Mouse (Mus musculus) heart, postnatal 0 days (tissue): Measurements from ENCODE around the gene Gm49391. TPM values are rescaled to one million over a fixed set of nuclear protein-coding genes. Genes with fewer than 3 reads are reported as not detected.
A peak's percentile ranks its signal among the peaks of the same experiment; 100 is the strongest.

Source experiments
- ATAC-seq: fragments of 200-750 bp; cut with Nextera tagmentation; 2 replicates; pipeline ENCODE4 v1.8.0; 2017; ENCODE audit warnings: low read depth, moderate number of reproducible peaks, moderate library complexity; ENCODE audit not compliant: insufficient read depth
- DNase-seq: peaks from one replicate; pipeline ENCODE4 v3.0.0-alpha.2; 2016; ENCODE audit warnings: low spot score
- H3K27ac ChIP-seq: fragments of 300-500 bp; sonication (generic); 2 replicates; pipeline ENCODE4 v1.5.1; 2014; ENCODE audit warnings: low read depth, mild to moderate bottlenecking
- H3K27me3 ChIP-seq: fragments of 300-500 bp; sonication (generic); 2 replicates; pipeline ENCODE4 v1.6.1; 2014; ENCODE audit warnings: low read length, mixed read lengths; ENCODE audit not compliant: control insufficient read depth, insufficient read depth
- H3K36me3 ChIP-seq: fragments of 300-500 bp; sonication (generic); replicated peaks from 2 replicates; pipeline ENCODE4 v1.6.1; 2014; ENCODE audit warnings: low read length, mixed read lengths; ENCODE audit not compliant: control insufficient read depth, insufficient read depth
- H3K4me1 ChIP-seq: fragments of 300-500 bp; sonication (generic); 2 replicates; pipeline ENCODE4 v1.6.1; 2014; ENCODE audit warnings: antibody characterized with exemption; ENCODE audit not compliant: control insufficient read depth, insufficient read depth
- H3K4me2 ChIP-seq: fragments of 300-500 bp; sonication (generic); 2 replicates; pipeline ENCODE4 v1.6.1; 2014; ENCODE audit warnings: low read depth, mild to moderate bottlenecking, low read length, moderate library complexity
- H3K4me3 ChIP-seq: fragments of 300-500 bp; sonication (generic); 2 replicates; pipeline ENCODE4 v1.5.1; 2014; ENCODE audit warnings: low read depth, low read length
- H3K9ac ChIP-seq: fragments of 300-500 bp; sonication (generic); replicated peaks from 2 replicates; pipeline ENCODE4 v1.6.1; 2014; ENCODE audit warnings: low read depth, low read length, mixed read lengths
- H3K9me3 ChIP-seq: fragments of 300-500 bp; sonication (generic); replicated peaks from 2 replicates; pipeline ENCODE4 v1.6.1; 2016; ENCODE audit warnings: low read length; ENCODE audit not compliant: control insufficient read depth
- CTCF ChIP-seq: IDR thresholded peaks from 2 replicates; pipeline ENCODE4 v1.5.1; 2016; ENCODE audit warnings: antibody characterized with exemption, control low read depth, low read depth
- EP300 ChIP-seq: IDR thresholded peaks from 2 replicates; pipeline ENCODE4 v1.6.1; 2016; ENCODE audit warnings: antibody characterized with exemption, low read depth
- WGBS: fragments of 180-500 bp; shearing (Covaris S2); extraction: QIAGEN DNeasy Blood & Tissue Kit; methylation state at CpG from one replicate; pipeline ENCODE4 v1.1.7; 2014; 5-methylcytosine and 5-hydroxymethylcytosine counted together
- polyA plus RNA-seq: library from polyadenylated mRNA; unstranded; fragments of >200 nt; fragmentation: Nextera tagmentation; extraction: Ambion mirVana; gene quantifications from 2 replicates; pipeline ENCODE4 v1.2.1, GENCODE M21; 2015
- total RNA-seq: library from RNA; depleted of rRNA; stranded (reverse); fragments of >200 nt; gene quantifications from 2 replicates; pipeline ENCODE4 v1.2.3, GENCODE M21; 2014; ENCODE audit warnings: low replicate concordance; rRNA removed

The Gm49391 gene
- total and polyA plus RNA-seq, 2 experiments from 2014 or later: 4.6 to 9.0 TPM

- TF ChIP-seq CTCF: no peak
- TF ChIP-seq EP300: peak; percentile 73; the same call in 1 of the 2 replicates
- H3K4me3 ChIP-seq: no peak overlapping the region
- no peaks in the 10 kb centered on the region for H3K36me3 ChIP-seq
- no peaks in the 10 kb centered on the region for H3K4me1 ChIP-seq
- no peak overlapping the region for H3K4me2 ChIP-seq
- ATAC-seq (peak; percentile 80), DNase-seq (no peak)
- no peak overlapping the region for H3K9ac ChIP-seq
- H3K27me3 ChIP-seq: no peaks in the 10 kb centered on the region
- no peaks in the 10 kb centered on the region for H3K9me3 ChIP-seq
- 61% methylated on average over 4 of the region's 4 CpGs for WGBS
- H3K27ac ChIP-seq: peak overlapping the region; percentile 70
These were observed 87.9 kb downstream of the Gm49391 start for GRCm38 (mm10) chr13:60848241-60849120.

Other genes with a start within 250 kb of the Gm49391 start
- gene BC051665, start 150.2 kb downstream of the Gm49391 start, total RNA-seq: not detected in 2 replicates
- not detected in 2 replicates for gene BC051665, start 150.2 kb downstream of the Gm49391 start, polyA plus RNA-seq
- gene Ctsll3, start 133.7 kb downstream of the Gm49391 start, total RNA-seq: not detected in 2 replicates
- gene Ctsll3, start 133.7 kb downstream of the Gm49391 start, polyA plus RNA-seq: not detected in 2 replicates
- 0.08 TPM in 1 of 2 replicates, not detected in the other for gene 4930486L24Rik, start 72.1 kb downstream of the Gm49391 start, total RNA-seq
- gene 4930486L24Rik, start 72.1 kb downstream of the Gm49391 start, polyA plus RNA-seq: not detected in 2 replicates
- not detected in 2 replicates for gene Gm49392, start 39.7 kb downstream of the Gm49391 start, total RNA-seq
- gene Gm49392, start 39.7 kb downstream of the Gm49391 start, polyA plus RNA-seq: 0.64 and 0.69 TPM in 2 replicates
- gene Ctla2b, start 39.1 kb downstream of the Gm49391 start, total RNA-seq: 1.1 and 3.7 TPM in 2 replicates
- gene Ctla2b, start 39.1 kb downstream of the Gm49391 start, polyA plus RNA-seq: 4.5 and 6.6 TPM in 2 replicates
- not detected in 2 replicates for gene Tpbpb, start 31.7 kb downstream of the Gm49391 start, total RNA-seq
- not detected in 2 replicates for gene Tpbpb, start 31.7 kb downstream of the Gm49391 start, polyA plus RNA-seq
- not detected in 2 replicates for gene Gm49393, start 981 bp downstream of the Gm49391 start, total RNA-seq
- gene Gm49393, start 981 bp downstream of the Gm49391 start, polyA plus RNA-seq: 0.56 TPM in 1 of 2 replicates, not detected in the other
- gene Ctla2a, start 54 bp upstream of the Gm49391 start, total RNA-seq: 12.0 and 32.0 TPM in 2 replicates
- gene Ctla2a, start 54 bp upstream of the Gm49391 start, polyA plus RNA-seq: 103 and 110 TPM in 2 replicates
- not detected in 2 replicates for gene Tpbpa, start 5.4 kb upstream of the Gm49391 start, total RNA-seq
- not detected in 2 replicates for gene Tpbpa, start 5.4 kb upstream of the Gm49391 start, polyA plus RNA-seq
- gene Ctsj, start 69.4 kb upstream of the Gm49391 start, total RNA-seq: not detected in 2 replicates
- not detected in 2 replicates for gene Ctsj, start 69.4 kb upstream of the Gm49391 start, polyA plus RNA-seq
- not detected in 2 replicates for gene Ctsq, start 104.1 kb upstream of the Gm49391 start, total RNA-seq
- not detected in 2 replicates for gene Ctsq, start 104.1 kb upstream of the Gm49391 start, polyA plus RNA-seq
- gene Ctsr, start 227.7 kb upstream of the Gm49391 start, total RNA-seq: not detected in 2 replicates
- gene Ctsr, start 227.7 kb upstream of the Gm49391 start, polyA plus RNA-seq: not detected in 2 replicates